Mouse (Mus musculus): ENCODE measurements around the gene Fam198b.

DNA sequence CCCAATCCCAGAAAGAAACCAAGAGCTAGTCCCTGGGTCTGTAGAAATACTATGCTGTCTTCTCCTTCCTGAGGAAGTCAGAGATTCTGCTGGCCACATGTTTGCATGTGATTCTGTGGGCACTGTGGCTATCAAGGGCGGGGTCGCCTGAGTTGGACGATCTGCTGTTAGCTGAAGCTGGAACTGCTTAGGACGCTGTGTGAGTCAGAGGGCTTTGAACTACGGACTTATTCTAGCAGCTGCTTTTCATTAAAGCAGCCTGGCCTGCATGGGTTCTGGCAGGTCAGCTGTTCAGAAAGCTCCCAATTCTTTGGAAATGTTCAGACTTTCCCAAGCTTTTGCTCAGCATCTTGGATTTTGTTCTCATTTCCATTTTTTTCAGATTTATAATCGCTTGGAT is 51.9 kb downstream of the Fam198b start:
- TF ChIP-seq CTCF (IDR thresholded peaks at IDR 0.05) (no peak), EP300 (IDR thresholded peaks at IDR 0.05) (no peak)
